Mouse (Mus musculus) CH12.LX (cell line): ENCODE measurements at regions not wholly inside any gene's neighbourhood (a gene's known extent, or its start where the extent isn't known, plus 50 kb on each side); places are given as distances from the start of the nearest gene placed in this dataset.

Source experiments
- DNase-seq: peaks from one replicate; pipeline ENCODE4 v3.0.0-alpha.2; 2013; ENCODE audit errors: extremely low read depth
- H3K27ac ChIP-seq: 2 replicates; pipeline ENCODE4 v1.5.1; 2012; ENCODE audit warnings: low read depth, mild to moderate bottlenecking, control low read depth, moderate library complexity; ENCODE audit not compliant: insufficient read depth
- H3K27me3 ChIP-seq: replicated peaks from 2 replicates; pipeline ENCODE3; 2012; ENCODE audit warnings: inconsistent platforms
- H3K36me3 ChIP-seq, 2 experiments: replicated peaks in 1 of 2; 2 replicates each; pipeline versions ENCODE3 to v1.6.1; 2012; ENCODE audit warnings: inconsistent platforms in 1 of 2, low read length in 1 of 2, mild to moderate bottlenecking in 1 of 2, mixed read lengths in 1 of 2, moderate library complexity in 1 of 2; ENCODE audit not compliant: control insufficient read depth in 1 of 2, insufficient read depth in 1 of 2
- H3K4me1 ChIP-seq, 2 experiments: 2 replicates each; pipeline ENCODE4 v1.6.1; 2012; ENCODE audit warnings: inconsistent platforms in 1 of 2, moderate library complexity in 1 of 2; ENCODE audit not compliant: insufficient read depth in 2 of 2, control insufficient read depth in 1 of 2
- H3K4me2 ChIP-seq: 2 replicates; pipeline ENCODE4 v1.6.1; 2012; ENCODE audit warnings: low read depth, mild to moderate bottlenecking, control low read depth; ENCODE audit not compliant: poor library complexity, insufficient read depth, severe bottlenecking
- H3K4me3 ChIP-seq, 3 experiments: fragments of 150-350 bp in 1 of 3; sonication (generic) in 1 of 3; replicated peaks in 1 of 3; 2 replicates each; pipeline versions ENCODE3 to v1.5.1; 2011 to 2012; ENCODE audit warnings: low read depth in 2 of 3, low read length in 2 of 3, mild to moderate bottlenecking in 2 of 3, moderate library complexity in 2 of 3, control low read depth in 1 of 3, improper control_type of control experiment in 1 of 3, inconsistent platforms in 1 of 3, mixed read lengths in 1 of 3; ENCODE audit not compliant: poor library complexity in 1 of 3
- H3K79me2 ChIP-seq: replicated peaks from 2 replicates; pipeline ENCODE4 v1.6.1; 2012; ENCODE audit warnings: mild to moderate bottlenecking, moderate library complexity; ENCODE audit not compliant: control insufficient read depth, poor library complexity, insufficient read depth, severe bottlenecking; ENCODE audit errors: extremely low read depth
- H3K9ac ChIP-seq: 2 replicates; pipeline ENCODE4 v1.6.1; 2012; ENCODE audit warnings: low read depth, mild to moderate bottlenecking, control low read depth, moderate library complexity; ENCODE audit not compliant: insufficient read depth
- H3K9me3 ChIP-seq: replicated peaks from 2 replicates; pipeline ENCODE3; 2012; ENCODE audit warnings: low read length, inconsistent platforms, mixed read lengths
- BHLHE40 ChIP-seq: IDR thresholded peaks from 2 replicates; pipeline ENCODE4 v1.6.1; 2011; ENCODE audit warnings: mild to moderate bottlenecking, low read depth, low read length, improper control_type of control experiment
- CHD1 ChIP-seq: IDR thresholded peaks from 2 replicates; pipeline ENCODE4 v1.6.1; 2012; ENCODE audit warnings: low read depth, low read length, improper control_type of control experiment, inconsistent platforms
- EP300 ChIP-seq: IDR thresholded peaks from 2 replicates; pipeline ENCODE4 v1.6.1; 2011; ENCODE audit warnings: low read length, improper control_type of control experiment
- IRF4 ChIP-seq: IDR thresholded peaks from 2 replicates; pipeline ENCODE4 v1.6.1; 2014; ENCODE audit warnings: low read depth, mild to moderate bottlenecking, inconsistent platforms, low read length, improper control_type of control experiment
- JUN ChIP-seq: IDR thresholded peaks from 2 replicates; pipeline ENCODE4 v1.6.1; 2011; ENCODE audit warnings: low read depth, mild to moderate bottlenecking, low read length, improper control_type of control experiment, moderate library complexity; ENCODE audit not compliant: insufficient read depth
- JUND ChIP-seq: conservative IDR thresholded peaks from 2 replicates; pipeline ENCODE4 v1.6.1; 2011; ENCODE audit warnings: low read depth, low read length, improper control_type of control experiment
- KAT2A ChIP-seq: IDR thresholded peaks from 2 replicates; pipeline ENCODE4 v1.6.1; 2012; ENCODE audit warnings: low read length, improper control_type of control experiment, inconsistent platforms; ENCODE audit not compliant: insufficient replicate concordance
- MAFK ChIP-seq: IDR thresholded peaks from 2 replicates; pipeline ENCODE4 v1.6.1; 2011; ENCODE audit warnings: low read length, improper control_type of control experiment; ENCODE audit not compliant: insufficient replicate concordance
- MAX ChIP-seq: IDR thresholded peaks from 2 replicates; pipeline ENCODE4 v1.6.1; 2011; ENCODE audit warnings: low read length, improper control_type of control experiment
- MAZ ChIP-seq: IDR thresholded peaks from 2 replicates; pipeline ENCODE4 v1.6.1; 2012; ENCODE audit warnings: low read depth, mild to moderate bottlenecking, inconsistent platforms, low read length, improper control_type of control experiment, moderate library complexity
- MEF2A ChIP-seq: IDR thresholded peaks from 2 replicates; pipeline ENCODE4 v1.6.1; 2014; ENCODE audit warnings: low read depth, mild to moderate bottlenecking, inconsistent platforms, low read length, improper control_type of control experiment, borderline replicate concordance
- MXI1 ChIP-seq: IDR thresholded peaks from 2 replicates; pipeline ENCODE4 v1.6.1; 2011; ENCODE audit warnings: mild to moderate bottlenecking, low read depth, low read length, improper control_type of control experiment
- MYC ChIP-seq: IDR thresholded peaks from 2 replicates; pipeline ENCODE4 v1.6.1; 2011; ENCODE audit warnings: low read depth, mild to moderate bottlenecking, improper control_type of control experiment, low read length
- NELFE ChIP-seq: IDR thresholded peaks from 2 replicates; pipeline ENCODE4 v1.6.1; 2011; ENCODE audit warnings: low read depth, low read length, improper control_type of control experiment
- NRF1 ChIP-seq: IDR thresholded peaks from 2 replicates; pipeline ENCODE4 v1.6.1; 2014; ENCODE audit warnings: low read depth, mild to moderate bottlenecking, inconsistent platforms, low read length, improper control_type of control experiment, moderate library complexity
- PAX5 ChIP-seq: IDR thresholded peaks from 2 replicates; pipeline ENCODE4 v1.6.1; 2012; ENCODE audit warnings: low read length, inconsistent platforms, mixed read lengths
- POLR2A ChIP-seq: IDR thresholded peaks from 2 replicates; pipeline ENCODE4 v1.6.1; 2011; ENCODE audit warnings: low read depth, mild to moderate bottlenecking, improper control_type of control experiment, low read length
- RAD21 ChIP-seq: IDR thresholded peaks from 2 replicates; pipeline ENCODE4 v1.6.1; 2011; ENCODE audit warnings: low read depth, mild to moderate bottlenecking, low read length, improper control_type of control experiment, moderate library complexity
- RCOR1 ChIP-seq: conservative IDR thresholded peaks from 2 replicates; pipeline ENCODE4 v1.6.1; 2012; ENCODE audit warnings: low read depth, mild to moderate bottlenecking, inconsistent platforms, low read length, improper control_type of control experiment
- SIN3A ChIP-seq: IDR thresholded peaks from 2 replicates; pipeline ENCODE4 v1.6.1; 2012; ENCODE audit warnings: low read length, improper control_type of control experiment, inconsistent platforms
- SMC3 ChIP-seq: IDR thresholded peaks from 2 replicates; pipeline ENCODE4 v1.6.1; 2011; ENCODE audit warnings: low read depth, low read length, improper control_type of control experiment
- TBP ChIP-seq: conservative IDR thresholded peaks from 2 replicates; pipeline ENCODE4 v1.6.1; 2011; ENCODE audit warnings: low read depth, low read length, improper control_type of control experiment
- TCF12 ChIP-seq: IDR thresholded peaks from 2 replicates; pipeline ENCODE4 v1.6.1; 2014; ENCODE audit warnings: low read depth, mild to moderate bottlenecking, inconsistent platforms, low read length, improper control_type of control experiment
- UBTF ChIP-seq: IDR thresholded peaks from 2 replicates; pipeline ENCODE4 v1.6.1; 2012; ENCODE audit warnings: low read depth, mild to moderate bottlenecking, inconsistent platforms, low read length, improper control_type of control experiment, moderate library complexity
- USF2 ChIP-seq: conservative IDR thresholded peaks from 2 replicates; pipeline ENCODE4 v1.6.1; 2011; ENCODE audit warnings: low read depth, low read length, improper control_type of control experiment
- ZC3H11A ChIP-seq: IDR thresholded peaks from 2 replicates; pipeline ENCODE4 v1.6.1; 2012; ENCODE audit warnings: low read depth, mild to moderate bottlenecking, inconsistent platforms, low read length, improper control_type of control experiment
- ZKSCAN1 ChIP-seq: IDR thresholded peaks from 2 replicates; pipeline ENCODE4 v1.6.1; 2012; ENCODE audit warnings: low read depth, inconsistent platforms, low read length, improper control_type of control experiment, borderline replicate concordance
- dilution Hi-C: fragments of 300-500 bp; cut with MboI; formaldehyde crosslinking; loops from 2 replicates; pipeline ENCODE4 v1.14.3; 2020; ENCODE audit warnings: low sequenced_read_pairs; ENCODE audit not compliant: extremely low pct_unique_long_range_greater_than_20kb, extremely low pct_ligation_motif_present
- in situ Hi-C: fragments of 300-500 bp; cut with MboI; formaldehyde crosslinking; loops from 3 replicates; pipeline ENCODE4 v1.14.3; 2019; ENCODE audit warnings: low sequenced_read_pairs, low pct_ligation_motif_present, low pct_unique_long_range_greater_than_20kb, mixed read lengths

- Histone ChIP-seq H3K36me3 (no peaks in the 10 kb centered on the region), H3K4me3 (no peak overlapping the region), H3K9me3 (no peaks in the 10 kb centered on the region), H3K79me2 (no peaks in the 10 kb centered on the region), H3K27me3 (no peaks in the 10 kb centered on the region), H3K9ac (no peak overlapping the region), H3K4me1 (no peaks in the 10 kb centered on the region), H3K27ac (no peak overlapping the region), H3K4me2 (no peak overlapping the region)
- dilution Hi-C loops (no loop called here), in situ Hi-C loops (no loop called here)
- no peak for DNase-seq
- TF ChIP-seq JUN (no peak), SMC3 (no peak), TBP (no peak), ZKSCAN1 (no peak), NELFE (no peak), CHD1 (no peak), NRF1 (no peak), SIN3A (no peak), MEF2A (no peak), POLR2A (no peak), RCOR1 (no peak), UBTF (no peak), EP300 (no peak), KAT2A (no peak), JUND (no peak), RAD21 (no peak), IRF4 (no peak), USF2 (no peak), MXI1 (no peak), MAFK (no peak)
These were observed 66.5 kb upstream of the Boc start for GRCm38 (mm10) chr16:44625108-44625616.

GRCm38 (mm10) chr16:44621573-44621972 lies 62.9 kb upstream of the Boc start:
- Histone ChIP-seq H3K79me2 (no peaks in the 10 kb centered on the region), H3K4me2 (no peak overlapping the region), H3K9me3 (no peaks in the 10 kb centered on the region), H3K4me3 (no peak overlapping the region), H3K27ac (no peak overlapping the region), H3K27me3 (no peaks in the 10 kb centered on the region), H3K4me1 (no peaks in the 10 kb centered on the region), H3K36me3 (no peaks in the 10 kb centered on the region), H3K9ac (no peak overlapping the region)
- in situ Hi-C loops, result no loop called here
- dilution Hi-C loops, result no loop called here
- DNase-seq, result no peak
- TF ChIP-seq NELFE, result no peak
- TF ChIP-seq NRF1, result no peak
- TF ChIP-seq JUND, result no peak
- no peak for TF ChIP-seq MAFK
- no peak for TF ChIP-seq BHLHE40
- TF ChIP-seq PAX5, result no peak
- TF ChIP-seq RCOR1, result no peak
- no peak for TF ChIP-seq SMC3
- TF ChIP-seq ZC3H11A, result no peak
- TF ChIP-seq TBP, result no peak
- no peak for TF ChIP-seq MAX
- TF ChIP-seq MYC, result no peak
- no peak for TF ChIP-seq TCF12
- TF ChIP-seq MAZ, result no peak
